Mouse (Mus musculus): ENCODE data around the gene Smim15. TPM values are rescaled to one million over a fixed set of nuclear protein-coding genes. Genes with fewer than 3 reads are reported as not detected.

Smim15 gene
- 77.9 and 82.5 TPM in 2 replicates for polyA plus RNA-seq (2012; ENCODE audit: insufficient read depth, insufficient read length, missing spikeins)

DNA sequence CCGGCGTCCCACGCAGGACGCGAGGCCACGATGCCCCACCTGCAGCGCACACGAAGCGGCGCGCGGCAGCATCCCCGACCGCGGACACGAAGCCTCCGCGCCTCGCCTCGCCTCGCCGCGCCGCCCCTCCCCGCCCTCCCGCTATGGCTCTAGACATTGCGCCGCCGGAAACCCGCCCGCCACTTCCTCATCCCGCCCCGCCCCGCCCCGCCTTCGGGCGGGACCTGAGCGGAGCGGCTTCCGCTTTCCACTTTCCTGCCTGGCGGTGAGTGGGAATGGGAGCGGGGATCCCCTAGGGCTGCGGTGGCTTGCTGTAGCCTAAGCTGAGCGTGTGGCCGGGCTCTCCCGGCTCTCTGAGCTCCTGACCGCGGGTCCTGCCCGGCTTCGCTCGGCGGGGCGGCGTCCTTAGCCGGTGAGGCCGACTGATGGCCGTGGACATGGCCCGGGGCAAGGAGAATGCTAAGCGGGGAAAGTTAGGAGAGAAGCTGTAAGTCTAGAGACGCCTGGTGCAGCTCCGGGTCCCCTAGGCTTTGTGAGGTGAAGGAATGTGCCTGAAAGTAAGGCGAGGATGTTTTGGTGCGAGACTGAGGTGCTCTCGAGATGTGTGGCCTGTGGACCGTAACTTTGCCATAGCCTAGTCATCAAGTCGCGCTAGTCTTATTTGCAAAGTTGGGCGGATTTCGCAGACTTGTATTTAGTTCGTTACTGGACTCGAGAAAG lies at the start of gene Smim15:
Gene Smim15, plus strand, starts transcription at position 225 of the 720 bp plus-strand sequence.
- Histone ChIP-seq H3K4me1 (ENCODE audit: control insufficient read depth, insufficient read depth, low read length) (peaks cover 25% of the 10 kb centered on the region), H3K27ac (ENCODE audit: insufficient read depth, low read depth, low read length) (peak within 1 kb of the TSS; percentile 72), H3K4me3 (ENCODE audit: insufficient read depth, low read length) (peak within 1 kb of the TSS; percentile 91)
- TF ChIP-seq CTCF (IDR thresholded peaks at IDR 0.05; ENCODE audit: low read depth, low read length) (no peak), POLR2A (IDR thresholded peaks at IDR 0.05; ENCODE audit: borderline replicate concordance, low read depth, low read length) (no peak)

DNA sequence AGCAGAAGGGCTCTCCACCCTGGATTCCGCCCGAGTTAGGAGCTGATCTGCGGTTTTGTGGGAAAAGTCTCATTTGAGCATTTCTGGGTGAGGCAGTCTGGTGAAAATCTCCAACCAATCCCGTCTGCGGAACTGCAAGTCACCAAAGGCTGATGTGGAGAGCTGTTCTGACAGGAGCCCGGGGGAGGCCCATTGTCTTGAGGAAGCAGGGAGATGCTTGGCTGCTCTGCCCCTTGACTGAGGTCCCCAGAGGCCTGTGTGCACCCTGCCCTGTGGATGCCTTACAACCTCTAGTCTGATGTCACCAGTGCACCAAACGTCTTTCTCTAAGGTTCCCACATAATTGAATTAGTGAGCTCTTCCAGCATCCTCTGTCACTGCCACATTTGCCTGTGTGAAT lies 49.0 kb upstream of the Smim15 start:
- no peak overlapping the region for H3K27ac ChIP-seq (ENCODE audit: insufficient read depth, low read depth, low read length)
- H3K4me1 ChIP-seq (ENCODE audit: control insufficient read depth, insufficient read depth, low read length) = no peaks in the 10 kb centered on the region
- H3K4me3 ChIP-seq (ENCODE audit: insufficient read depth, low read length) = no peak overlapping the region
- TF ChIP-seq CTCF (IDR thresholded peaks at IDR 0.05; ENCODE audit: low read depth, low read length) (no peak), POLR2A (IDR thresholded peaks at IDR 0.05; ENCODE audit: borderline replicate concordance, low read depth, low read length) (no peak)

DNA sequence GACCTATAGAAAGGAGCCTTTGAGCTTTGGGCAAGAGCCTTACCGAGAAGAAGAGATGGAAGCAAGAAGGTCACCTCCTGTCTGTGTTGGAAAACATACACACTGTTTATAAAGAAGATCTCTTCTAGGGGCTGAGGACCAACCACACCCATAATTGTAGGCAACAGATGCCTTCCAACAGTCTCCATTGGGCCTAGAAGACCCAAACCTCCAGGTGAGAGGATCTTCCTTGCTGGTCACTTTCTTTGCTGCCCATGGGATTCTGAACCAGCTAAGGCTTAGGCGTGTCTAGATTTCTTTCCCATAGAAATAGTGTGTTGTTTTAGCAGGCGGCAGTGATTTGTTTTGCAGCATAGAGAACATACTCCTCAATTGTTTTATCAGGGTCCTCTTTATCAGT lies 47.9 kb upstream of the Smim15 start:
- no peak overlapping the region for H3K27ac ChIP-seq (ENCODE audit: insufficient read depth, low read depth, low read length)

DNA sequence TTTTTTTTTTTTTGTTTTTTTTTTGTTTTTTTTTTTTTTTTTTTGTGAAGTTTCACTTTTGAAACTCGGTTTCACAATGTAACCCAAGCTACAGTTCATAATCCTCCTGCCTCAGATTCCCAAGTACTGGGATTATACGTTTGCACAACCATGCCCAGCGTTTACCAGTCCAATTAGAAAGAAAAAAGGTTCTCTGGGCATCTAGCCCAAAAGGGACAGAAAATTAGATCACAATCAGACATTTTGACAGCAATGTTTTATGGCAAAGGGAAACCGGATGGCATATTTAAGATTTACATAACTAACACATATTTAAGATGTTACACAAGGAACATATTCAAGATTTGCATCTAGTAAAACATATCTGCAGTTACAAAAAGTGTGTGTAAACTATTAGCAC lies 36.4 kb upstream of the Smim15 start:
- Histone ChIP-seq H3K27ac (ENCODE audit: insufficient read depth, low read depth, low read length) (no peak overlapping the region), H3K4me3 (ENCODE audit: insufficient read depth, low read length) (no peak overlapping the region), H3K4me1 (ENCODE audit: control insufficient read depth, insufficient read depth, low read length) (no peaks in the 10 kb centered on the region)
- TF ChIP-seq POLR2A (IDR thresholded peaks at IDR 0.05; ENCODE audit: borderline replicate concordance, low read depth, low read length) (no peak), CTCF (IDR thresholded peaks at IDR 0.05; ENCODE audit: low read depth, low read length) (no peak)

More for the DNA sequence above, 47.9 kb upstream of the Smim15 start:
- H3K4me3 ChIP-seq (ENCODE audit: insufficient read depth, low read length) = no peak overlapping the region
- H3K4me1 ChIP-seq (ENCODE audit: control insufficient read depth, insufficient read depth, low read length) = no peaks in the 10 kb centered on the region
- TF ChIP-seq CTCF (IDR thresholded peaks at IDR 0.05; ENCODE audit: low read depth, low read length) = no peak
- TF ChIP-seq POLR2A (IDR thresholded peaks at IDR 0.05; ENCODE audit: borderline replicate concordance, low read depth, low read length) = no peak

DNA sequence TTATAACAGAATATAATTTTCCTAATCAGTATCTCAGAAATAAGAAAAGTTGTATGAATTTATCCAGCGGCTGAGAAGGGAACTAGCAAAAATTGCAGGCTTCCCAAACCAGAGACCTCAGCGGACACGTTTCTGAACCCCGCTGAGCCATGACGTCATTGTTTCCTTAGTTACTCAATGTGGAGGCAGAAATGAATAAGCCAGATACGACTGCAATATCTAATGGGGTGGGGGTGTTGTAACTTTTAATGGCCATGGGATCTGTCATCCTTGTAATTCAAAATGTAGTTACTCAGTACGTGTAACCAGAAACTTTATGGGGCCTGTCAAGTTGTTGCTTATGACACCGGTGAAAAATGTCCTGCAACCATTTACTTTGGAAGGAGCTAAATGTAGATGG lies 31.1 kb upstream of the Smim15 start:
- H3K4me1 ChIP-seq (ENCODE audit: control insufficient read depth, insufficient read depth, low read length) = peaks cover 15% of the 10 kb centered on the region
- H3K4me3 ChIP-seq (ENCODE audit: insufficient read depth, low read length) = no peak overlapping the region
- TF ChIP-seq POLR2A (IDR thresholded peaks at IDR 0.05; ENCODE audit: borderline replicate concordance, low read depth, low read length) (no peak), CTCF (IDR thresholded peaks at IDR 0.05; ENCODE audit: low read depth, low read length) (no peak)
- no peak overlapping the region for H3K27ac ChIP-seq (ENCODE audit: insufficient read depth, low read depth, low read length)

DNA sequence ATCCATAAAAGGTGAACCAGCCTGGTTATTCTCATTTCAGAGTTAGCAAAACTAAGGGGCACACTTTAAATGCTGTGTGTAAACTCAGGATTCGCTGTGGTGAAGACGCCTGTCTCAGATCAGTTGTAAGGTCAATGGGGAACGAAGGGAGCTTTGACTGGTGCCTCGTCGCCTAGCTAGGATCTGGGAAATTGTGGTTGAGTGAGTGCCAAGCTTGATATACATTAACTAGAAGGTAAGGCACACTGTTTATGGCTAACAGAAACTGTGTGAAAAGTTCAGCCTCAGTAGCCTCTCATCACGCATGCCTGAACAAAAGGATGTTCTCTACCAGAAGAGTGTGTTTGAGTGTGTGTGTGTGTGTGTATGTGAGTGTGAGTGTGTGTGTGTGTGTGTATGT lies 30.4 kb upstream of the Smim15 start:
- TF ChIP-seq CTCF (IDR thresholded peaks at IDR 0.05; ENCODE audit: low read depth, low read length) = no peak
- TF ChIP-seq POLR2A (IDR thresholded peaks at IDR 0.05; ENCODE audit: borderline replicate concordance, low read depth, low read length) = no peak
- Histone ChIP-seq H3K4me1 (ENCODE audit: control insufficient read depth, insufficient read depth, low read length) (peaks cover 17% of the 10 kb centered on the region), H3K27ac (ENCODE audit: insufficient read depth, low read depth, low read length) (no peak overlapping the region), H3K4me3 (ENCODE audit: insufficient read depth, low read length) (no peak overlapping the region)

DNA sequence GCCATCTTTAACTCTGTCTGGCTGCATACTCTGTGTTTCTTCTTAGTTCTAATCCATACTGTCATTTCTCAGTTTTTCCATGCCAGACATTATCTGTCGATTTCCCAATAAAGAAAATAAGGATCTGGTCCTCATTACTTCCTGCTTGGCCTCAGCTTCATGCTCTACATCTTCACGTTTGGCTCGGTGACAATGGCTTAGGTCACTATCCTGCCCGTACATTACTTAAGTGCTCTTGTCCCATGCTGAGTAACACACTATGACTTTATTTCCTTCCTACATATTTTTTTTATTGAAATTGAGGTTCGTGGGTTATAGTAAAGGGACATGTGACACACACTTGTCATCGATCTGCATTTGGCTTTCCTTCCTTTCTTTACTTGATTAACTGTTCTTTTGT lies 29.1 kb upstream of the Smim15 start:
- Histone ChIP-seq H3K4me3 (ENCODE audit: insufficient read depth, low read length) (no peak overlapping the region), H3K4me1 (ENCODE audit: control insufficient read depth, insufficient read depth, low read length) (peaks cover 17% of the 10 kb centered on the region), H3K27ac (ENCODE audit: insufficient read depth, low read depth, low read length) (0 out of 2 replicates have a peak overlapping the region, but pooled peaks have one; percentile 15)
- no peak for TF ChIP-seq POLR2A (IDR thresholded peaks at IDR 0.05; ENCODE audit: borderline replicate concordance, low read depth, low read length)
- TF ChIP-seq CTCF (IDR thresholded peaks at IDR 0.05; ENCODE audit: low read depth, low read length) = no peak

DNA sequence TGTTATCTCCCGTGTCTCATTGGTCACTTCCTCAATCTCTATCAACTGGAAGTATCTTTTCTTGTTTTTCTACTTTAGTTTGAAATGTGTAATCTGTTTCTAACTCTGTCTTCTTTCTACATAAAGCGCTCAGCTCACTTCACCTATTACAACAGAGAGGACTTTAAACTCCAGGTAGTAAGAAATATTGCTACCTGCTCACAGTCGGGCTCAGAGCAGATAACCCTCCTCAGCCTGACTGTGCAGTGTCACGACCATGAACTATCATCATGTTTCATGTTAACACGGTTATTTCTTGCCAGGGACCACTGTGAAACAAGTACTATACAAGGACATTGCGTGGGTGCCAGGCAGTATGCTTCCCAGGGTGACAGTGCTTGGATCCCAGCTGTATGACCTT lies 26.9 kb upstream of the Smim15 start:
- TF ChIP-seq CTCF (IDR thresholded peaks at IDR 0.05; ENCODE audit: low read depth, low read length) = no peak
- no peak for TF ChIP-seq POLR2A (IDR thresholded peaks at IDR 0.05; ENCODE audit: borderline replicate concordance, low read depth, low read length)
- Histone ChIP-seq H3K27ac (ENCODE audit: insufficient read depth, low read depth, low read length) (no peak overlapping the region), H3K4me1 (ENCODE audit: control insufficient read depth, insufficient read depth, low read length) (peaks cover 17% of the 10 kb centered on the region), H3K4me3 (ENCODE audit: insufficient read depth, low read length) (no peak overlapping the region)

DNA sequence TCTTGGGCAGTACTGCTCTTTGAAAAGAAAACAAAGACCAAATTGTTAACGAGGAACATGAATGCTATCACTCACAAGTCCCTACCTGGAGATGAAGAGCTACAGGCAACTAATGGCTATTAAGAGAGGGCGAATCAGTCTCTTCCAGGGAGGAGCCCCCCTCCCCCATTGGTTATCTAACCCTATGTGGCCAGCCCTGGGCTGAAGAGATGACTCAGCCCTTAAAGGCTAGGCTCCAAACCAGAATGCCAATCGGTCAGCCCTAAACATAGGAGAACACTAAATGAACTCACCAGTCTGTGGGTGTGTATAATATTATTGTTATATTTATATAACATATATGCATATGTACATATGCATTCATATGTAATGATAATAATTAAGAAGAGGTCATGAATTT lies 18.4 kb upstream of the Smim15 start:
- TF ChIP-seq POLR2A (IDR thresholded peaks at IDR 0.05; ENCODE audit: borderline replicate concordance, low read depth, low read length) (no peak), CTCF (IDR thresholded peaks at IDR 0.05; ENCODE audit: low read depth, low read length) (no peak)
- H3K4me3 ChIP-seq (ENCODE audit: insufficient read depth, low read length) = no peak overlapping the region
- no peaks in the 10 kb centered on the region for H3K4me1 ChIP-seq (ENCODE audit: control insufficient read depth, insufficient read depth, low read length)
- no peak overlapping the region for H3K27ac ChIP-seq (ENCODE audit: insufficient read depth, low read depth, low read length)

DNA sequence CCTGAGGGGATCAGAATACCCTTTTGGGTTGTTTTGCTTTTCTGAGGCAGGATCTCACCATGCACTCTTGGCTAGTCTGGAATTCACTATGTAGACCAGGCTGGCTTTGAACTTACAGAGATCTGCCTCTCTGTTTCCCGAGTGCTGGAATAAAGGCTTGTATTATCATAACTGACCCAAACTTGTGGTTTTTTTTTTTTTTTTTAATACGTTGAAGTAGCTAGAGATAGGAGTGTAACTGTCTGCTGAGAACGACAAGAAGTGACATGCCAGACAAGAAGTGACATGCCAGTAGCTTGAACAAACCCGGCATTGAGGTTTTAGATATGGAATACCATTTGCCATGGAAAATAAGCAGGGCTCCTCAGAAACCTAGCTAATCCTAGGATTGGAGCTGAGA lies 11.5 kb upstream of the Smim15 start:
- Histone ChIP-seq H3K4me3 (ENCODE audit: insufficient read depth, low read length) (no peak overlapping the region), H3K4me1 (ENCODE audit: control insufficient read depth, insufficient read depth, low read length) (no peaks in the 10 kb centered on the region), H3K27ac (ENCODE audit: insufficient read depth, low read depth, low read length) (no peak overlapping the region)
- TF ChIP-seq CTCF (IDR thresholded peaks at IDR 0.05; ENCODE audit: low read depth, low read length) (no peak), POLR2A (IDR thresholded peaks at IDR 0.05; ENCODE audit: borderline replicate concordance, low read depth, low read length) (no peak)
